Mouse (Mus musculus) stomach, postnatal 0 days (tissue): ENCODE results near the gene Gm49320.

ENCODE experiments used
- CTCF ChIP-seq: IDR thresholded peaks from 2 replicates; pipeline ENCODE4 v1.5.1; 2016; ENCODE audit warnings: antibody characterized with exemption, low read depth, mild to moderate bottlenecking, moderate library complexity
- EP300 ChIP-seq: optimal IDR thresholded peaks from 2 replicates; pipeline ENCODE3; 2016; ENCODE audit warnings: antibody characterized with exemption

DNA sequence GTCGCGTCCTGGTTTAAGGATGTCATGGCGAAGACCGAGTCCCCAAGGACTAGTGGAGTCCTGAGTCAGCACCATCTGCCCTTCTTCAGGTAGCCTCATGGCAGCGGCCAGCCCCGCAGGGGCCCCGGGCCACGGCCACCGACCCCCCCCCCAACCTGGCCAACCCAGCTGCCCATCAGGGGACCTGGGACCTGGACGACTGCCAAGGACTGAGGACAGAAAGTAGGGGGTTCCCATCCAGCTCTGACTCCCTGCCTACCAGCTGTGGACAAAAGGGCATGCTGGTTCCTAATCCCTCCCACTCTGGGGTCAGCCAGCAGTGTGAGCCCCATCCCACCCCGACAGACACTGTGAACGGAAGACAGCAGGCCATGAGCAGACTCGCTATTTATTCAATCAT lies 7.1 kb downstream of the Gm49320 start:
- TF ChIP-seq EP300 (no peak), CTCF (no peak)
